Mouse (Mus musculus) olfactory bulb, adult 2 months (tissue): Measurements from ENCODE around the gene Gng3.

Source experiments
- CTCF ChIP-seq: fragments of 200-500 bp; IDR thresholded peaks from 2 replicates; pipeline ENCODE4 v1.5.1; 2012; ENCODE audit warnings: low read depth, mild to moderate bottlenecking, low read length, moderate library complexity; ENCODE audit not compliant: insufficient read depth
- POLR2A ChIP-seq: fragments of 200-500 bp; IDR thresholded peaks from 2 replicates; pipeline ENCODE4 v1.6.1; 2012; ENCODE audit warnings: mild to moderate bottlenecking, low read depth, low read length, moderate library complexity; ENCODE audit not compliant: insufficient read depth

- TF ChIP-seq POLR2A (no peak), CTCF (no peak)
These were observed 22.0 kb downstream of the Gng3 start for GRCm38 (mm10) chr19:8817001-8817400.
